Mouse (Mus musculus) ES-E14 (cell line): ENCODE measurements at regions not wholly inside any gene's neighbourhood (a gene's known extent, or its start where the extent isn't known, plus 50 kb on each side); places are given as distances from the start of the nearest gene placed in this dataset.

Experiments
- DNase-seq: peaks from one replicate; pipeline ENCODE4 v3.0.0-alpha.2; 2013; ENCODE audit warnings: low read depth, low spot score
- H3K27ac ChIP-seq: 2 replicates; pipeline ENCODE4 v1.5.1; 2012; ENCODE audit warnings: low read depth, mild to moderate bottlenecking, low read length, moderate library complexity, mixed read lengths; ENCODE audit not compliant: poor library complexity, insufficient read depth, severe bottlenecking
- H3K36me3 ChIP-seq: 2 replicates; pipeline ENCODE4 v1.6.1; 2012; ENCODE audit warnings: mild to moderate bottlenecking, low read length, moderate library complexity, mixed read lengths; ENCODE audit not compliant: control insufficient read depth, poor library complexity, insufficient read depth, severe bottlenecking
- H3K4me1 ChIP-seq, 2 experiments: fragments of 150-350 bp in 1 of 2; sonication (generic) in 1 of 2; 2 replicates each; pipeline ENCODE4 v1.6.1; 2012; ENCODE audit warnings: low read length in 2 of 2, mild to moderate bottlenecking in 1 of 2, mixed read lengths in 1 of 2; ENCODE audit not compliant: control insufficient read depth in 2 of 2, insufficient read depth in 2 of 2, poor library complexity in 1 of 2
- H3K4me3 ChIP-seq, 2 experiments: fragments of 150-350 bp in 1 of 2; sonication (generic) in 1 of 2; 2 replicates each; pipeline ENCODE4 v1.5.1; 2012; ENCODE audit warnings: low read length in 2 of 2, low read depth in 1 of 2, mild to moderate bottlenecking in 1 of 2, mixed read lengths in 1 of 2; ENCODE audit not compliant: insufficient read depth in 1 of 2, poor library complexity in 1 of 2, severe bottlenecking in 1 of 2
- H3K9ac ChIP-seq: 2 replicates; pipeline ENCODE4 v1.6.1; 2012; ENCODE audit warnings: low read depth, mild to moderate bottlenecking, low read length, mixed read lengths; ENCODE audit not compliant: poor library complexity, insufficient read depth, severe bottlenecking
- H3K9me3 ChIP-seq: fragments of 150-350 bp; sonication (generic); 2 replicates; pipeline ENCODE4 v1.6.1; 2012; ENCODE audit warnings: low read depth, mild to moderate bottlenecking, low read length; ENCODE audit not compliant: control insufficient read depth, insufficient read depth
- CHD2 ChIP-seq: IDR thresholded peaks from 2 replicates; pipeline ENCODE4 v1.6.1; 2014; ENCODE audit warnings: mild to moderate bottlenecking, low read depth, low read length, inconsistent platforms
- HCFC1 ChIP-seq: IDR thresholded peaks from 2 replicates; pipeline ENCODE4 v1.6.1; 2012; ENCODE audit warnings: low read length, inconsistent platforms, borderline replicate concordance; ENCODE audit not compliant: insufficient read depth
- MAFK ChIP-seq: IDR thresholded peaks from 2 replicates; pipeline ENCODE4 v1.6.1; 2014; ENCODE audit warnings: mild to moderate bottlenecking, low read depth, low read length, inconsistent platforms; ENCODE audit not compliant: insufficient read depth
- ZC3H11A ChIP-seq: IDR thresholded peaks from 2 replicates; pipeline ENCODE4 v1.6.1; 2012; ENCODE audit warnings: low read depth, mild to moderate bottlenecking, inconsistent platforms, low read length, borderline replicate concordance
- ZNF384 ChIP-seq: IDR thresholded peaks from 2 replicates; pipeline ENCODE4 v1.6.1; 2012; ENCODE audit warnings: low read depth, low read length, inconsistent platforms
- in situ Hi-C, 2 experiments: fragments of 600-800 bp; cut with MboI; formaldehyde crosslinking; loops; one replicate each; pipeline ENCODE4 v1.15.1; 2025; ENCODE audit warnings: low sequenced_read_pairs in 2 of 2, inconsistent platforms in 1 of 2; ENCODE audit not compliant: unreplicated experiment in 2 of 2

- Histone ChIP-seq H3K4me3 (no peak overlapping the region), H3K27ac (no peak overlapping the region), H3K36me3 (no peaks in the 10 kb centered on the region), H3K4me1 (peaks cover 1 to 2% of the 10 kb centered on the region in 2 experiments; a peak in 1 of 4 replicates), H3K9me3 (no peaks in the 10 kb centered on the region), H3K9ac (no peak overlapping the region)
- no peak for TF ChIP-seq HCFC1
- TF ChIP-seq ZC3H11A: no peak
- TF ChIP-seq MAFK: no peak
- no peak for TF ChIP-seq CHD2
- TF ChIP-seq ZNF384: no peak
- DNase-seq: no peak
- in situ Hi-C loops: no loop called here
Observed at GRCm38 (mm10) chr4:93793104-93793503, 457.8 kb upstream of the Tusc1 start.

GRCm38 (mm10) chr4:93790157-93790556 is 454.8 kb upstream of the Tusc1 start:
- Histone ChIP-seq H3K9ac (no peak overlapping the region), H3K36me3 (no peaks in the 10 kb centered on the region), H3K4me3 (no peak overlapping the region), H3K27ac (no peak overlapping the region), H3K9me3 (no peaks in the 10 kb centered on the region), H3K4me1 (peaks cover 1 to 2% of the 10 kb centered on the region in 2 experiments; a peak in 1 of 4 replicates)
- DNase-seq: peak; percentile 31
- in situ Hi-C loops: no loop called here
- TF ChIP-seq ZC3H11A: no peak
- no peak for TF ChIP-seq CHD2
- TF ChIP-seq ZNF384: no peak
- no peak for TF ChIP-seq HCFC1
- no peak for TF ChIP-seq MAFK

GRCm38 (mm10) chr4:93754497-93754896 is 419.2 kb upstream of the Tusc1 start:
- Histone ChIP-seq H3K9ac (no peak overlapping the region), H3K4me1 (no peaks in the 10 kb centered on the region), H3K4me3 (no peak overlapping the region), H3K36me3 (no peaks in the 10 kb centered on the region), H3K27ac (no peak overlapping the region), H3K9me3 (no peaks in the 10 kb centered on the region)
- DNase-seq: no peak
- in situ Hi-C loops: no loop called here
- TF ChIP-seq CHD2 (no peak), HCFC1 (no peak), MAFK (no peak), ZC3H11A (no peak), ZNF384 (no peak)

GRCm38 (mm10) chr4:93746326-93746725 is 411.0 kb upstream of the Tusc1 start:
- H3K9me3 ChIP-seq: no peaks in the 10 kb centered on the region
- no peak overlapping the region for H3K9ac ChIP-seq
- H3K36me3 ChIP-seq: no peaks in the 10 kb centered on the region
- no peak for DNase-seq
- H3K27ac ChIP-seq: no peak overlapping the region
- H3K4me3 ChIP-seq: no peak overlapping the region
- in situ Hi-C loops: no loop called here
- no peaks in the 10 kb centered on the region for H3K4me1 ChIP-seq
- no peak for TF ChIP-seq CHD2
- no peak for TF ChIP-seq ZNF384
- TF ChIP-seq ZC3H11A: no peak
- no peak for TF ChIP-seq MAFK
- TF ChIP-seq HCFC1: no peak

- no peaks in the 10 kb centered on the region for H3K36me3 ChIP-seq
- no peaks in the 10 kb centered on the region for H3K9me3 ChIP-seq
- no peak for DNase-seq
- no peak for TF ChIP-seq MAFK
- in situ Hi-C loops: no loop called here
- no peak overlapping the region for H3K4me3 ChIP-seq
- H3K4me1 ChIP-seq: no peaks in the 10 kb centered on the region
- H3K9ac ChIP-seq: no peak overlapping the region
- no peak overlapping the region for H3K27ac ChIP-seq
Observed at GRCm38 (mm10) chr4:93713711-93714110, 378.4 kb upstream of the Tusc1 start.
